Mouse (Mus musculus) hindbrain, embryonic 10.5 days (tissue): ENCODE measurements at regions not wholly inside any gene's neighbourhood (a gene's known extent, or its start where the extent isn't known, plus 50 kb on each side); places are given as distances from the start of the nearest gene placed in this dataset.

Experiments used
- DNase-seq: peaks from one replicate; pipeline ENCODE4 v3.0.0-alpha.2; 2017; ENCODE audit warnings: low spot score
- H3K27ac ChIP-seq: fragments of 300-500 bp; sonication (generic); 2 replicates; pipeline ENCODE4 v1.5.1; 2016; ENCODE audit warnings: mild to moderate bottlenecking, moderate library complexity
- H3K27me3 ChIP-seq: fragments of 300-500 bp; sonication (generic); 2 replicates; pipeline ENCODE4 v1.6.1; 2016; ENCODE audit warnings: mild to moderate bottlenecking; ENCODE audit not compliant: poor library complexity, insufficient read depth, severe bottlenecking
- H3K36me3 ChIP-seq: fragments of 300-500 bp; sonication (generic); 2 replicates; pipeline ENCODE4 v1.6.1; 2016; ENCODE audit warnings: mild to moderate bottlenecking, moderate library complexity
- H3K4me1 ChIP-seq: fragments of 300-500 bp; sonication (generic); replicated peaks from 2 replicates; pipeline ENCODE4 v1.6.1; 2016; ENCODE audit warnings: mild to moderate bottlenecking
- H3K4me3 ChIP-seq: fragments of 300-500 bp; sonication (generic); 2 replicates; pipeline ENCODE4 v1.5.1; 2016; ENCODE audit warnings: mild to moderate bottlenecking, moderate library complexity
- H3K9me3 ChIP-seq: fragments of 300-500 bp; sonication (generic); 2 replicates; pipeline ENCODE4 v1.6.1; 2016; ENCODE audit warnings: mild to moderate bottlenecking, moderate library complexity
- WGBS: fragments of 180-500 bp; shearing (Covaris S2); methylation state at CpG from one replicate; pipeline ENCODE4 v1.1.7; 2016; 5-methylcytosine and 5-hydroxymethylcytosine counted together

DNA sequence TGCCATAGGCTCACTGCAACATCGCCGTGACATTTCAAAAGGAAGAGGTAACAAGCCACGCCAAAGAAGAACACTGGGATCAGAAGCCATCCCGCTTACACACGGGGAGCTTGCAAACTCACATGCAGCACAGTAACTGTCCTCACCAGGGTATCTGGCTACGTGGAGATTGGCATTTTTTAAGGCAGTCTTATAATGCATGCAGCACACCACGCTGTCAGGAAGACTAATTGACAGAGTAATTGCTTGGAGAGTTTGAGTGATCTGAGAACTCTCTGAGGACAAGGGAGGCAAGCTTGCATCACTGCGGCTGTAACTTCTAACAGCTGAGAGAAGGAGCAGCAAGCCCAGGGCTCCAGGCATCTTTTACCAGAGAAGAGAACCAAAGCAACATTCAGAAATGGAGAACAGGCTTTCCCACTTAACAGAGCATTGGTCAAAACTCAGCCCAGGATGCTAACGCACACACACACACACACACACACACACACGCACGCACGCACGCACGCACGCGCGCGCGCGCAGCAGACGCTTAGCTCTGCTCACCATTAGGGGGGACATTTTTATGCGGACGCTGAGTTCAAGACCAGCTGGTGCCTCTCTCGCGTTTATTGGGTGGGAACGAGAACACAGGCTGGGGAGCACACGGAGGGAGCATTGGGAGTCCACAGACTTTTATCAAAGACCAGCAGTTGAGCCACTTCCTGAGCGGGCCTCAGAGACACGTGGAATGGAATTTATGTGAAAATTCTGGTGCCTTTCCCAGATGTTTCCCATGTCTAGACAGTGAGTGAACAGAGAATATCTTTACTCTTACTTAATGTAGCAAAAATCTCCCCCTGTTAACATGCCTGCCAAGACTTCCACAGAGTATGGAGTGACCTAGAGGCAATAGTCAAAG is 66.6 kb downstream of the 1700129C05Rik start:
- Histone ChIP-seq H3K27ac (0 out of 2 replicates have a peak overlapping the region, but pooled peaks have one; percentile 23), H3K4me1 (peaks cover 11% of the 10 kb centered on the region), H3K36me3 (no peaks in the 10 kb centered on the region), H3K9me3 (no peaks in the 10 kb centered on the region), H3K27me3 (no peaks in the 10 kb centered on the region), H3K4me3 (peak overlapping the region; percentile 31)
- 35% methylated on average over 29 of the region's 29 CpGs for WGBS
- DNase-seq: peak; percentile 50

DNA sequence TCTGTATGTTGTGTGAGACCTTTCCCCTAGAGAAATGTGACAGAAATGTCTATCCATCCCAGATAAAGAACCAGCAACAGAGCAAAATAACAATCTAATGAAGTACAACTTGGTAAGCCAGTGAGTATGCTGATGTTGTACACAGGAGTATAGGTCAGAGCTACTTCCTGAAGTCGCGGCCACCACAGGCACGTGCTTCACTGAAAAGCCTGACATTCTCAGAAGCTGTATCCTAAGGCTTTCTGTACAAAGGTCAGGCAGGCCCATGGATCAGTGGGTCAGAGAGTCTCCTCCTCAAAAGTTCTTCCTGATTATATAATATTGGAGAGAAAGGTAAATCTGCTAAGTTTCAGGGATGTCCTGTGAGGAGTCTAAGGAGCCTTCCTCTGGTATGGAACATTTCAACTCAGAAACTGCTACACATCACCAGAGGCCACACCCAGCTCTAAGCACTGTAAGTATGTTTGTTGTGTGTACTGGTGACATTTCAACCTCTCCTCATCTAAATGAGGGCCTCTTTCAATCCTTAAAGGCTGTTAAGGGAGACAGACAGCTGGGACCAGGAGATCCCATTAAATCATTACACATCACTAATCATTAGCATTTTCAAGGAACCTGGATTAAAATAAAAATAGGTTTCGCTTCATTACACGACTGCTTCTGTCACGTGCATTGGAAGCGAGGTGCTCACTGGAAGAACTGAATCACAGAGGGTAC is 70.2 kb downstream of the 1700129C05Rik start:
- Histone ChIP-seq H3K4me1 (peaks cover 11% of the 10 kb centered on the region), H3K27me3 (no peaks in the 10 kb centered on the region), H3K4me3 (no peak overlapping the region), H3K27ac (no peak overlapping the region), H3K36me3 (no peaks in the 10 kb centered on the region), H3K9me3 (no peaks in the 10 kb centered on the region)
- WGBS: 83% methylated on average over 7 of the region's 7 CpGs
- no peak for DNase-seq

DNA sequence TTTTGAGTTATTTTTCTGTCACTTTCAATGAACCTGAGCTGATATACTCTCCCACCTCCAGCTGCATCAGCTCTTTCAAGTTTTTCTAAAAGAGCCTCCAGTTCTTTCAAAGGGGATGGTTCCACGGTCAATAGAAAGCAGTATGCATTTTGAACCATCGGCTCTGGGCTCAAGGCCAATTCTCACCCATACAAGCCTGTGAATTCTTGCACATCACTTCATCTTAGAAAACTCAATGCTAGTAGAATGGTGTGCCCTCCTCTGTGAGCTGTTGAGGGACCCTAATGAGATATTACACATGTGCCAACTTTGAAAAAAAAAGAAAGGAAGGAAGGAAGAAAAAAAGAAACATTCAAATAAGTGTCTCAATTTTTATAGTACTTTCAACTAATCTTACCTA is 72.6 kb downstream of the 1700129C05Rik start:
- Histone ChIP-seq H3K27me3 (no peaks in the 10 kb centered on the region), H3K4me1 (no peaks in the 10 kb centered on the region), H3K9me3 (no peaks in the 10 kb centered on the region), H3K36me3 (no peaks in the 10 kb centered on the region), H3K4me3 (no peak overlapping the region), H3K27ac (no peak overlapping the region)
- 88% methylated on average over 2 of the region's 2 CpGs for WGBS
- no peak for DNase-seq

DNA sequence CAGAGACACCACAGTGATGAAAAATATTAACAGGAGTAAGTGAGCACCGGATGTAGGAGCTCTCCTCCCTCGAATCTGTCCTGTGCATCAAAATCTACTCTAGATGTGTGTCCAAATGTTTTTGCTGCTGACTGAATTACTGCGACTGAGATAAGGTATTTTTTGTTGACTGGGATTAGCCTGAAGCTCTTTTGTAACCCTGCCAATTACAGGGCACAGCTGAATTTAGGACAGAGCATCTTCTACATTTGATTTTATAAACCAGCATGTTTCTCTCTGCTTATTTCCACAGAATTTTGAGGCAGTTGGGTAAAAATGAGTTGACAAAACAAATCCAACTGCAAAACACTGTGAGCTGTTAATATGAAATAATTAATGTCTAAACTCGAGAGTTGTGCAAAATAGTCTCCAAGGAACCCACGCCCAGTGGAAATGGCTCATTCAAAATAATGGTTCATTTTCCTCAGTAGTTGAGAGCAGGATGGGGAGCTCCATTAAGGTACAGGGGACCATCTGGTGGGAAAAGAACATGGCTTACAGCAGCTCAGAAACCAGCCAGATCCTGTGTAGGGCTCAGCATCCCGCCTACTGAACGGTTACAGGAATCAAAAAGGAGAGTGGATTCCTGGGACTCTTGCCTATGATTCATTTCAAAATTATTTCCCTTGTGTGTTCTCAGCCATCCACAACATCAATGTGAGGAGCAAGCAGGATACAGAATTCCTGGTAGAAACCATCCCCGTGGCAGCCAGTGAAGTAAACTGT is 76.1 kb downstream of the 1700129C05Rik start:
- DNase-seq: no peak
- Histone ChIP-seq H3K4me1 (0 out of 2 replicates have a peak, but pooled peaks cover 4% of the 10 kb centered on the region), H3K4me3 (no peak overlapping the region), H3K9me3 (no peaks in the 10 kb centered on the region), H3K27me3 (no peaks in the 10 kb centered on the region), H3K36me3 (no peaks in the 10 kb centered on the region), H3K27ac (no peak overlapping the region)
- 91% methylated on average over 8 of the region's 8 CpGs for WGBS

DNA sequence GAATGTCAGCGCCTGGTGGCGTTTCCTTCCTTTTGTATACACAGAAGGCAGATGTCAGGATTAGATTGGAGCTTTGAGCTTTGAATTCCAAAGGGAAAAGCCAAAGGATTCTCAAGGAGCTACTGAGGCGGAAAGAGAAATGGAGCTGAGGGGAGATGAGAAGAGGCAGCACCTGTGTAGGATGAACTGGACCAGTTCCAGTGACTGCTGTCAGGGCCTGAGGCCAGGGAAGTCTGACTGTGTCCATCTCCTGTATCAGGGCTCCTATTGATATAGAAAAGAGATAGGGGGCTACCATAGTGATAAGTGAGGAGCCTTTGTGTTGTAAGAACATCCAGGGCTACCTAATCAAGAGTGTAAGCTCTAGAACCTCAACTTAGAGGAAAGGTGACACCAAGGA is 79.5 kb downstream of the 1700129C05Rik start:
- H3K27me3 ChIP-seq: no peaks in the 10 kb centered on the region
- no peaks in the 10 kb centered on the region for H3K9me3 ChIP-seq
- 77% methylated on average over 3 of the region's 3 CpGs for WGBS
- no peaks in the 10 kb centered on the region for H3K36me3 ChIP-seq
- DNase-seq: no peak
- H3K4me3 ChIP-seq: no peak overlapping the region
- H3K4me1 ChIP-seq: 0 out of 2 replicates have a peak, but pooled peaks cover 4% of the 10 kb centered on the region
- H3K27ac ChIP-seq: no peak overlapping the region

DNA sequence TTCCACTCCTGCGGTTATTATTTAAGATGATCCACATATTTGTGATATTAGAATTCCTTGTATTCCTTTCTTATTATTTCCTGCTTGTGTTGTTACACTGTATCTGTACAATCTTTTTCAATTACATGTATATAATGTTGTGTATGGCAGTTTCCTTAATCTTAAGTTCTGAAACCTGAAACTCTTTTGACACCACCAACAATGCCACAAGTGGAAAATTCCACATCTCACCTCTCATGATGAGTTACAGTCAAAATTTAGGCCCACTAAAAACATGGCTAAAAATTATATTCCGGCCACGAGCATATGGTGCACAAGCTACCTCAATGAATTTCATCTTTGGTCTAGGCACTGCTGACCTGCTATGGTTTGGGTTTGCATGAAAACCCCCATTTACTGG is 85.9 kb downstream of the 1700129C05Rik start:
- no peaks in the 10 kb centered on the region for H3K4me1 ChIP-seq
- H3K27ac ChIP-seq: no peak overlapping the region
- no peak for DNase-seq
- no peaks in the 10 kb centered on the region for H3K27me3 ChIP-seq
- H3K9me3 ChIP-seq: no peaks in the 10 kb centered on the region
- 94% methylated on average over 3 of the region's 3 CpGs for WGBS
- no peak overlapping the region for H3K4me3 ChIP-seq
- H3K36me3 ChIP-seq: no peaks in the 10 kb centered on the region

DNA sequence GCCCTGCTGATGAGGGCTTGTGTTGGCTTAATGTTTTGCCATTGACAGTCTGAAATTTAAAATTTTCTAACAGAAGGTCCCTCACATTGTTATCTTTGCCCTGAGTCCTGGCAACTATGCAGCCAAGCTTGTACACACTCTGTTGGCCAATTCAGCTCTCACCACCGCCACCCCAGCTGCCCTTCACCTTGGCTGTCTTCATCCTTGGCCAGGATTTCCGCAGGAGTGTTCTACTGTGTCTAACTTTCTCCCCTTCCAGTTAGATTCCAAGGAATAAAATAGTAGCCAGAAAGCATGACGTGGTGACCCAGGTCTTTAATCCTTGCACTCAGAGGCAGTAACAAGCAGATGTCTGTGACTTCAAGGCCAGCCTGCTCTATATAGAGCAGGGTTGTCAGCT is 87.4 kb downstream of the 1700129C05Rik start:
- Histone ChIP-seq H3K27me3 (no peaks in the 10 kb centered on the region), H3K36me3 (no peaks in the 10 kb centered on the region), H3K9me3 (no peaks in the 10 kb centered on the region), H3K4me3 (no peak overlapping the region), H3K4me1 (peaks cover 6% of the 10 kb centered on the region; the same call in 1 of the 2 replicates), H3K27ac (no peak overlapping the region)
- DNase-seq: no peak
- 95% methylated on average over 3 of the region's 3 CpGs for WGBS

DNA sequence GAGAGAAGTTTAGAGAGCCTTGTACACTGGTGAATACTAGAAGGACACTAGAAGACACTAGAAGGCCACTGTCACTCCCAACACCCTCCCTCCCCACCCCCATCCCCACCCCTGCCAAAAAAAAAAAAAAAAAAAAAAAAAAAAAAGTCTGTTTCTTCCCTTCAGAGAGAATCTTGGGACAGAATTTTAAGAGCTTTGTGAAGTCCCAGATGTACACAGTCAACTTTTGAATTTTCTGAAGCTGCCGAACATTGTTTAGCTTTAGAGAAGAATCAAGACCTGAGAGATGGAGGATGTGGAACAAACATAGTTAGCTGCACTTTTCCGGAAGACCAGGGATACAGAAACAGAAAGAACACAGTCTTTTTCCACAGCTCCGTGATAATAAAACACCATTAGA is 90.3 kb downstream of the 1700129C05Rik start:
- H3K9me3 ChIP-seq: no peaks in the 10 kb centered on the region
- no peak overlapping the region for H3K4me3 ChIP-seq
- no peak overlapping the region for H3K27ac ChIP-seq
- no peaks in the 10 kb centered on the region for H3K27me3 ChIP-seq
- H3K36me3 ChIP-seq: no peaks in the 10 kb centered on the region
- H3K4me1 ChIP-seq: peaks cover 6% of the 10 kb centered on the region; the same call in 1 of the 2 replicates
- DNase-seq: no peak
- WGBS: 88% methylated on average over 3 of the region's 3 CpGs

DNA sequence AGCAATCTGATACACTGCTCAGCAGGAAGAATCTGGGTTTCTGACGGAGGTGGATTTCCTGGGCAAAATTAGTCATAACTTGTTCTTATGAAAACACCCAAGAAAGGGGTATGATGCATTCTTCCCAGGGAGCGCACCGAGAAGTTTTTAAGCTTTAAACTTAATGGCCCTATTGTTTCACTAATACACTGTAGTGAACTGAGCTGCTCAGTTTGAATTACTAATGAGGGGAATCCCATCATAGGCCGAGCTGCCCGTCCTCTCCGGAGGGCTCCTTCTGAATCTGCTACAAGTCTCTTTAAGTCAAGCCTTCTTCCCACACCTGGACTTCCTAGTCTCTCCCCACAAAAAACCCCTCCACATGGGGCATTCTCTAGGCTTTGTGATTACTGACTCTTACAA is 91.2 kb downstream of the 1700129C05Rik start:
- H3K36me3 ChIP-seq: no peaks in the 10 kb centered on the region
- no peak overlapping the region for H3K4me3 ChIP-seq
- DNase-seq: no peak
- no peaks in the 10 kb centered on the region for H3K9me3 ChIP-seq
- H3K27me3 ChIP-seq: no peaks in the 10 kb centered on the region
- WGBS: 24% methylated on average over 6 of the region's 6 CpGs
- H3K4me1 ChIP-seq: peaks cover 6% of the 10 kb centered on the region; the same call in 1 of the 2 replicates
- H3K27ac ChIP-seq: no peak overlapping the region

DNA sequence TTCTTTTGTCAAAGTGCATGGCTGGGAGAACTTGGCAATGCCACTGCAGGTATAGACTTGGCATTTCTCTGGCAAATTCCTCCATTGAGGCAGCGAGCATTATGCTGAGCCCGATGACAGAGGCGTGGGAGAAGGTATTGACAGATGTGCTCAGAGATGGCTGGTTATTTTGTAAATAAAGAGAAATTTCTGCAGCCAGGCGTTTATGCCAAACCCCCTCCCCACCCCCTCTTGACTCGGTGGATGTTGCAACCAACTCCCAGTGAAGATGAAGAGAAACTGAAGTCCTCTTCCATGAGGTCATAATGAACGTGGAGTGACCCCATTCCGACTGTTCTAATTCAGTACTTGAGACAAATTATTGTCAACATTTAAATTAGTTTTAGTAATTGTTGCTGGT is 97.0 kb downstream of the 1700129C05Rik start:
- WGBS: 90% methylated on average over 7 of the region's 7 CpGs
- no peak for DNase-seq
- Histone ChIP-seq H3K9me3 (no peaks in the 10 kb centered on the region), H3K27me3 (no peaks in the 10 kb centered on the region), H3K27ac (no peak overlapping the region), H3K4me3 (no peak overlapping the region), H3K4me1 (no peaks in the 10 kb centered on the region), H3K36me3 (no peaks in the 10 kb centered on the region)

DNA sequence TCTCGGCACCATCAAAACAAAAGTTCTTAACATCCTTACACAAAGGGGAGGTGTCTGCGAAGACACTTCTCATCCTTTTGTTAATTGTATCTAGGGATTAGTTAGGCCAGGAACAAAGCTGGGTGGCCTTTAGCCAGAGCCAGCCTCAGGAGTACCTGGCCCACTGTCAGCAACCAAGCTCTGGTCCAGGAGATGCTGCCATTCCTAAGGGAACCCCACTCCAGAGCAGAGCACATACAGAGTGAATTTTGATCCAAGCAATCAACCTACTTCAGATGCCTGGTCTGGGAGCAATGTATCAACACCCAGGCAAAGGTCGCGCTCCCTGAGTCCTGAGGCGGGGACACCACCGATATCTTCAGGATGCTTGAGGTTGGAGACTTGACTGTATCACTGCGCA is 97.5 kb downstream of the 1700129C05Rik start:
- H3K4me1 ChIP-seq: no peaks in the 10 kb centered on the region
- H3K36me3 ChIP-seq: no peaks in the 10 kb centered on the region
- 75% methylated on average over 7 of the region's 7 CpGs for WGBS
- H3K9me3 ChIP-seq: no peaks in the 10 kb centered on the region
- no peak overlapping the region for H3K4me3 ChIP-seq
- no peak for DNase-seq
- H3K27me3 ChIP-seq: no peaks in the 10 kb centered on the region
- no peak overlapping the region for H3K27ac ChIP-seq

DNA sequence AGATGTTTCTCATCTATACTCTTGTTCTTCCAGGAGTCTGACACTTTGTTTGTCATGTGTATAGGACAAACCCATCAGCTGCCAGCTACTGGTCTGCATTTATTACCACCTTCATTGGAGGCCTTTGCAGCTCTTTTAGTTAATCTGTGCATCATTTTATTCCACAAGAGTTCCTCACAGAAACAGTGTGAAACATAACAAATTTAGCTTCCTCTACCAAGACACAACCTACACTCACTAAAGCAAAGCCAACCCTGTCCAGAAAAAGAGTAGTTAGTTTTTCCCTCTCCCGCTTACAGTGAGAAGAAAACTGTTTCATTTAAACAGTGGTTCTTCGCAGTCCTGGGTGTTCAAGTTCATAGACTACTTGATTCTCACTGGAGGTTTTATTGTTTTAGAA is 100.5 kb downstream of the 1700129C05Rik start:
- no peaks in the 10 kb centered on the region for H3K36me3 ChIP-seq
- no peak for DNase-seq
- H3K4me1 ChIP-seq: no peaks in the 10 kb centered on the region
- no peak overlapping the region for H3K4me3 ChIP-seq
- H3K27ac ChIP-seq: no peak overlapping the region
- H3K9me3 ChIP-seq: no peaks in the 10 kb centered on the region
- WGBS: 92% methylated on average over 2 of the region's 2 CpGs
- H3K27me3 ChIP-seq: no peaks in the 10 kb centered on the region
